Mouse (Mus musculus): ENCODE results near the gene Rplp1. TPM values are rescaled to one million over a fixed set of nuclear protein-coding genes. Genes with fewer than 3 reads are reported as not detected.
A peak's percentile ranks its signal among the peaks of the same experiment; 100 is the strongest.

Rplp1 gene
- polyA plus RNA-seq, 1 experiment from 2014 or later, result 1,981 TPM

GRCm38 (mm10) chr9:61908341-61908740 is 6.0 kb downstream of the Rplp1 start:
- peaks cover 16% of the 10 kb centered on the region for H3K4me1 ChIP-seq (replicated peaks; ENCODE audit: control insufficient read depth, insufficient read depth, low read length)
- WGBS, result 75% methylated on average over 3 of the region's 3 CpGs
- no peak for DNase-seq (ENCODE audit: low spot score)
- H3K27ac ChIP-seq (ENCODE audit: low read depth), result no peak overlapping the region
- no peaks in the 10 kb centered on the region for H3K27me3 ChIP-seq (replicated peaks; ENCODE audit: control insufficient read depth, insufficient read depth, low read length)
- no peaks in the 10 kb centered on the region for H3K9me3 ChIP-seq (ENCODE audit: control insufficient read depth, low read length)
- H3K4me3 ChIP-seq (ENCODE audit: low read depth, low read length), result no peak overlapping the region
- no peak overlapping the region for H3K9ac ChIP-seq (ENCODE audit: low read length)
- ATAC-seq (replicated peaks; ENCODE audit: low FRiP score, low TSS enrichment, low read depth), result no peak
- H3K36me3 ChIP-seq (ENCODE audit: control insufficient read depth, insufficient read depth, low read length), result peaks cover 23% of the 10 kb centered on the region
- no peak overlapping the region for H3K4me2 ChIP-seq (ENCODE audit: low read length)

DNA sequence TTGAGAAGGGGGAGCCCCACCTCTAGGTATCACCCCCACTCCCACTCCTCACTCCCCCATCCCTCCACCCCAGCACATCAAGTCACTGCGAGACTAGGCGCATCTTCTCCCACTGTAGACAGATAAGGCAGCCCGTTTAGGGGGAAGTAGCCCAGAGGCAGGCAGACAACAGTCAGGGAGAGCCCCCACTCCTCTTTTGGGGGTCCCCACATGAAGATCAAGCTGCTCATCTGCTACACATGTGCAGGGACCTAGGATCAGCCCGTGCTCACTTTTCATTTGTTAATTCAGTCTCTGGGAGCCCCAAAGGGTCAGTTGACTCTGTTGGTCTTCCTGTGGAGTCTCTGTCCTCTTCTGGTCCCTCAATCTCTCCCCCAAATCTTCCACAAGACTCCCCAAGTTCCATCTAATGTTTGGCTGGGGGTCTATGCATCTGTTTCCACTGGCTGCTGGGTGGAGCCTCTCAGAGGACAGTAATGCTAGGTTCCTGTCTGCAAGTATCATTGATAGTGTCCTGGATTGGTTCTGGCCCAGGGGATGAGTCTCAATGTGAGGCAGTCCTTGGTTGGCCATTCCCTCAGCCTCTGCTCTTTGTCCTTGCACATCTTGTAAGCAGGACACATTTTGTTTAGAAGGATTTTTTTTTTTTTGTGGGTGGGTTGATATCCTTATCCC is 6.6 kb downstream of the Rplp1 start:
- H3K4me1 ChIP-seq (replicated peaks; ENCODE audit: control insufficient read depth, insufficient read depth, low read length), result peaks cover 13% of the 10 kb centered on the region
- H3K9me3 ChIP-seq (ENCODE audit: control insufficient read depth, low read length), result no peaks in the 10 kb centered on the region
- ATAC-seq (replicated peaks; ENCODE audit: low FRiP score, low TSS enrichment, low read depth) (no peak), DNase-seq (ENCODE audit: low spot score) (no peak)
- H3K27me3 ChIP-seq (replicated peaks; ENCODE audit: control insufficient read depth, insufficient read depth, low read length), result no peaks in the 10 kb centered on the region
- peaks cover 17% of the 10 kb centered on the region for H3K36me3 ChIP-seq (ENCODE audit: control insufficient read depth, insufficient read depth, low read length)
- 85% methylated on average over 4 of the region's 4 CpGs for WGBS
- no peak overlapping the region for H3K9ac ChIP-seq (ENCODE audit: low read length)
- H3K4me3 ChIP-seq (ENCODE audit: low read depth, low read length), result no peak overlapping the region
- H3K4me2 ChIP-seq (ENCODE audit: low read length), result no peak overlapping the region
- H3K27ac ChIP-seq (ENCODE audit: low read depth), result no peak overlapping the region

DNA sequence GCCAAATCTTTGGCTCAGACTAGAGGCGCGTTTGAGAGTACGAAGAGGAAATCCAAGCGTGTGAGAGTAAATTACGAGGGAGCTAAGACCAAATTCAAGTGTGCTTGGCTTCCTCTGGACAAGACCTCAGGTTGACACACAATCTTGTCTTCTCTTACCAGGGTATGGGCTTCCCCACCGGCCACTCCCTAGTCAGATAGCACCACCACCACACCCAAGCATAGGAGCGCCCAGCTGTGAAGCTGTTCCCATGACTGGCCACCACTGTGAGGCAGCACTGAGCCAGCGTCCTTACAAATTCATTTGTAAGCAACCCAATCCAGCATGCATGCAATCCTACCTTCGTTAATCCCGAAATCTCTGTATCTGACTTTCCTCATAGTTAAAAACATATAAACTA is 7.4 kb downstream of the Rplp1 start:
- Histone ChIP-seq H3K36me3 (ENCODE audit: control insufficient read depth, insufficient read depth, low read length) (peaks cover 9% of the 10 kb centered on the region), H3K4me3 (ENCODE audit: low read depth, low read length) (no peak overlapping the region), H3K9me3 (ENCODE audit: control insufficient read depth, low read length) (no peaks in the 10 kb centered on the region), H3K27ac (ENCODE audit: low read depth) (no peak overlapping the region), H3K9ac (ENCODE audit: low read length) (no peak overlapping the region), H3K27me3 (replicated peaks; ENCODE audit: control insufficient read depth, insufficient read depth, low read length) (no peaks in the 10 kb centered on the region), H3K4me2 (ENCODE audit: low read length) (no peak overlapping the region), H3K4me1 (replicated peaks; ENCODE audit: control insufficient read depth, insufficient read depth, low read length) (peaks cover 9% of the 10 kb centered on the region)
- ATAC-seq (replicated peaks; ENCODE audit: low FRiP score, low TSS enrichment, low read depth) (no peak), DNase-seq (ENCODE audit: low spot score) (no peak)
- WGBS, result 65% methylated on average over 10 of the region's 10 CpGs

DNA sequence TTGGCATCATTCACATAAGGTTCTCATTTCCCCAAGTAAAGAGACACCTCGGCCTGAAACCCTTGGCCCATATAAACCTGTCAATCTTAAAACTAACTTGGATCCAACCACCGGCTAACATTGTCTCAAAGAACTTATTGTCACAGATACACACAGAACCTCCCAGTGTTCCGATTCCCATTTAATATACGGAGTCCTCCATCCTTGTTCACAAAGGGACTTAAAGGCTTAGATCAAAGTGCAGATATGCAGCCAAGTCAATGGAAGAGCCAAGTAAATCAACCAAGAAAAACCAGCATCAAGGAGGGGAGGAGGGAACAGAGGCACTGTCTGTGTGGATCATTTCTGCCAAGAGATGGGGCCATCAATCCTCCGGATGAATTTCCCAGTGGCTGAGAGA is 8.8 kb downstream of the Rplp1 start:
- Histone ChIP-seq H3K9me3 (ENCODE audit: control insufficient read depth, low read length) (no peaks in the 10 kb centered on the region), H3K27me3 (replicated peaks; ENCODE audit: control insufficient read depth, insufficient read depth, low read length) (peaks cover 5% of the 10 kb centered on the region; the same call in 1 of the 2 replicates), H3K4me3 (ENCODE audit: low read depth, low read length) (no peak overlapping the region), H3K9ac (ENCODE audit: low read length) (no peak overlapping the region), H3K27ac (ENCODE audit: low read depth) (no peak overlapping the region), H3K4me2 (ENCODE audit: low read length) (no peak overlapping the region), H3K4me1 (replicated peaks; ENCODE audit: control insufficient read depth, insufficient read depth, low read length) (peaks cover 9% of the 10 kb centered on the region), H3K36me3 (ENCODE audit: control insufficient read depth, insufficient read depth, low read length) (no peaks in the 10 kb centered on the region; the same call in 1 of the 2 replicates)
- ATAC-seq (replicated peaks; ENCODE audit: low FRiP score, low TSS enrichment, low read depth), result no peak
- DNase-seq (ENCODE audit: low spot score), result no peak
- WGBS, result 77% methylated on average over 5 of the region's 5 CpGs

GRCm38 (mm10) chr9:61904201-61904600 is 10.1 kb downstream of the Rplp1 start:
- Histone ChIP-seq H3K27ac (ENCODE audit: low read depth) (peak overlapping the region; percentile 34; the same call in 1 of the 2 replicates), H3K9me3 (ENCODE audit: control insufficient read depth, low read length) (no peaks in the 10 kb centered on the region), H3K27me3 (replicated peaks; ENCODE audit: control insufficient read depth, insufficient read depth, low read length) (peaks cover 7% of the 10 kb centered on the region; the same call in 1 of the 2 replicates), H3K4me1 (replicated peaks; ENCODE audit: control insufficient read depth, insufficient read depth, low read length) (peaks cover 9% of the 10 kb centered on the region), H3K9ac (ENCODE audit: low read length) (no peak overlapping the region), H3K4me2 (ENCODE audit: low read length) (no peak overlapping the region), H3K4me3 (ENCODE audit: low read depth, low read length) (no peak overlapping the region), H3K36me3 (ENCODE audit: control insufficient read depth, insufficient read depth, low read length) (no peaks in the 10 kb centered on the region)
- WGBS, result 13% methylated on average over 7 of the region's 7 CpGs
- ATAC-seq (replicated peaks; ENCODE audit: low FRiP score, low TSS enrichment, low read depth), result no peak
- DNase-seq (ENCODE audit: low spot score), result no peak

GRCm38 (mm10) chr9:61902445-61902844 is 11.9 kb downstream of the Rplp1 start:
- H3K4me2 ChIP-seq (ENCODE audit: low read length), result no peak overlapping the region
- H3K9ac ChIP-seq (ENCODE audit: low read length), result no peak overlapping the region
- DNase-seq (ENCODE audit: low spot score), result no peak
- H3K4me1 ChIP-seq (replicated peaks; ENCODE audit: control insufficient read depth, insufficient read depth, low read length), result peaks cover 9% of the 10 kb centered on the region
- no peak overlapping the region for H3K27ac ChIP-seq (ENCODE audit: low read depth)
- no peak for ATAC-seq (replicated peaks; ENCODE audit: low FRiP score, low TSS enrichment, low read depth)
- WGBS, result 59% methylated on average over 9 of the region's 9 CpGs
- H3K4me3 ChIP-seq (ENCODE audit: low read depth, low read length), result no peak overlapping the region
- H3K9me3 ChIP-seq (ENCODE audit: control insufficient read depth, low read length), result no peaks in the 10 kb centered on the region
- peaks cover 7% of the 10 kb centered on the region; the same call in 1 of the 2 replicates for H3K27me3 ChIP-seq (replicated peaks; ENCODE audit: control insufficient read depth, insufficient read depth, low read length)
- H3K36me3 ChIP-seq (ENCODE audit: control insufficient read depth, insufficient read depth, low read length), result no peaks in the 10 kb centered on the region

GRCm38 (mm10) chr9:61901574-61901973 is 12.8 kb downstream of the Rplp1 start:
- WGBS, result 77% methylated on average over 4 of the region's 4 CpGs
- peaks cover 7% of the 10 kb centered on the region; the same call in 1 of the 2 replicates for H3K27me3 ChIP-seq (replicated peaks; ENCODE audit: control insufficient read depth, insufficient read depth, low read length)

GRCm38 (mm10) chr9:61899804-61900203 is 14.5 kb downstream of the Rplp1 start:
- Histone ChIP-seq H3K36me3 (ENCODE audit: control insufficient read depth, insufficient read depth, low read length) (no peaks in the 10 kb centered on the region), H3K4me1 (replicated peaks; ENCODE audit: control insufficient read depth, insufficient read depth, low read length) (peaks cover 7% of the 10 kb centered on the region), H3K9me3 (ENCODE audit: control insufficient read depth, low read length) (no peaks in the 10 kb centered on the region), H3K27me3 (replicated peaks; ENCODE audit: control insufficient read depth, insufficient read depth, low read length) (peaks cover 7% of the 10 kb centered on the region; the same call in 1 of the 2 replicates), H3K4me2 (ENCODE audit: low read length) (peak overlapping the region; percentile 30; the same call in 1 of the 2 replicates), H3K4me3 (ENCODE audit: low read depth, low read length) (no peak overlapping the region), H3K9ac (ENCODE audit: low read length) (no peak overlapping the region), H3K27ac (ENCODE audit: low read depth) (no peak overlapping the region)
- ATAC-seq (replicated peaks; ENCODE audit: low FRiP score, low TSS enrichment, low read depth) (no peak; the same call in 1 of the 2 replicates), DNase-seq (ENCODE audit: low spot score) (peak; percentile 94)
- 7% methylated on average over 16 of the region's 16 CpGs for WGBS

More at GRCm38 (mm10) chr9:61901574-61901973, 12.8 kb downstream of the Rplp1 start:
- H3K9ac ChIP-seq (ENCODE audit: low read length), result no peak overlapping the region
- no peaks in the 10 kb centered on the region for H3K36me3 ChIP-seq (ENCODE audit: control insufficient read depth, insufficient read depth, low read length)
- H3K4me3 ChIP-seq (ENCODE audit: low read depth, low read length), result no peak overlapping the region
- DNase-seq (ENCODE audit: low spot score) (no peak), ATAC-seq (replicated peaks; ENCODE audit: low FRiP score, low TSS enrichment, low read depth) (no peak)
- no peaks in the 10 kb centered on the region for H3K9me3 ChIP-seq (ENCODE audit: control insufficient read depth, low read length)
- H3K27ac ChIP-seq (ENCODE audit: low read depth), result no peak overlapping the region
- H3K4me1 ChIP-seq (replicated peaks; ENCODE audit: control insufficient read depth, insufficient read depth, low read length), result peaks cover 9% of the 10 kb centered on the region
- H3K4me2 ChIP-seq (ENCODE audit: low read length), result no peak overlapping the region

- H3K27ac ChIP-seq (ENCODE audit: low read depth), result no peak overlapping the region
- no peaks in the 10 kb centered on the region; the same call in 1 of the 2 replicates for H3K4me1 ChIP-seq (replicated peaks; ENCODE audit: control insufficient read depth, insufficient read depth, low read length)
- no peak overlapping the region for H3K9ac ChIP-seq (ENCODE audit: low read length)
- peaks cover 7% of the 10 kb centered on the region; the same call in 1 of the 2 replicates for H3K27me3 ChIP-seq (replicated peaks; ENCODE audit: control insufficient read depth, insufficient read depth, low read length)
- no peak overlapping the region for H3K4me3 ChIP-seq (ENCODE audit: low read depth, low read length)
- 3% methylated on average over 8 of the region's 8 CpGs for WGBS
- no peaks in the 10 kb centered on the region for H3K36me3 ChIP-seq (ENCODE audit: control insufficient read depth, insufficient read depth, low read length)
- DNase-seq (ENCODE audit: low spot score) (peak; percentile 96), ATAC-seq (replicated peaks; ENCODE audit: low FRiP score, low TSS enrichment, low read depth) (0 out of 2 replicates have a peak, but pooled peaks have one; percentile 24)
- no peaks in the 10 kb centered on the region for H3K9me3 ChIP-seq (ENCODE audit: control insufficient read depth, low read length)
- no peak overlapping the region for H3K4me2 ChIP-seq (ENCODE audit: low read length)
Measured at GRCm38 (mm10) chr9:61898401-61898800, 15.9 kb downstream of the Rplp1 start.

Data from intestine, embryonic 14.5 days (tissue).